Mouse (Mus musculus) myocyte (in vitro differentiated cells): Measurements from ENCODE around the gene Baz1a. TPM values are rescaled to one million over a fixed set of nuclear protein-coding genes. Genes with fewer than 3 reads are reported as not detected.

Source experiments
- H3K27me3 ChIP-seq: one replicate; pipeline ENCODE4 v1.6.1; 2011; ENCODE audit not compliant: control insufficient read depth, insufficient read depth, insufficient read length
- H3K36me3 ChIP-seq: one replicate; pipeline ENCODE4 v1.6.1; 2011; ENCODE audit not compliant: control insufficient read depth, insufficient read depth
- H3K4me2 ChIP-seq: one replicate; pipeline ENCODE4 v1.6.1; 2011; ENCODE audit warnings: low read depth, control low read depth
- H3K4me3 ChIP-seq: one replicate; pipeline ENCODE4 v1.5.1; 2011; ENCODE audit warnings: mild to moderate bottlenecking, control low read depth, moderate library complexity
- H3K79me2 ChIP-seq: one replicate; pipeline ENCODE4 v1.6.1; 2011; ENCODE audit not compliant: control insufficient read depth, insufficient read depth
- H3ac ChIP-seq: one replicate; pipeline ENCODE4 v1.6.1; 2011; ENCODE audit not compliant: control insufficient read depth, insufficient read length
- CEBPB ChIP-seq: IDR thresholded peaks from 2 replicates; pipeline ENCODE4 v1.6.1; 2011; ENCODE audit warnings: mild to moderate bottlenecking, moderate library complexity; ENCODE audit not compliant: poor library complexity, insufficient read depth, severe bottlenecking
- E2F4 ChIP-seq: IDR thresholded peaks from one replicate; pipeline ENCODE4 v1.6.1; 2011; ENCODE audit warnings: mild to moderate bottlenecking, control low read depth, moderate library complexity; ENCODE audit not compliant: insufficient read depth
- MAX ChIP-seq: IDR thresholded peaks from one replicate; pipeline ENCODE4 v1.6.1; 2011; ENCODE audit warnings: low read depth, mild to moderate bottlenecking, control low read depth
- MYOD1 ChIP-seq, 3 experiments: IDR thresholded peaks; one replicate each; pipeline ENCODE4 v1.6.1; 2011; ENCODE audit warnings: control low read depth in 2 of 3, low read depth in 2 of 3, mild to moderate bottlenecking in 2 of 3, moderate library complexity in 1 of 3; ENCODE audit not compliant: insufficient read length in 2 of 3, control insufficient read depth in 1 of 3
- MYOG ChIP-seq, 3 experiments: IDR thresholded peaks; one replicate each; pipeline ENCODE4 v1.6.1; 2011; ENCODE audit warnings: control low read depth in 2 of 3, low read depth in 2 of 3, mild to moderate bottlenecking in 2 of 3; ENCODE audit not compliant: insufficient read length in 2 of 3, control insufficient read depth in 1 of 3, insufficient read depth in 1 of 3
- POLR2A ChIP-seq: IDR thresholded peaks from one replicate; pipeline ENCODE4 v1.6.1; 2011; ENCODE audit warnings: low read depth, mild to moderate bottlenecking, control low read depth, moderate library complexity; ENCODE audit not compliant: insufficient read length
- POLR2AphosphoS2 ChIP-seq: IDR thresholded peaks from one replicate; pipeline ENCODE4 v1.6.1; 2011; ENCODE audit warnings: low read depth, control low read depth; ENCODE audit not compliant: insufficient read length
- REST ChIP-seq: IDR thresholded peaks from one replicate; pipeline ENCODE4 v1.6.1; 2011; ENCODE audit warnings: mild to moderate bottlenecking, control low read depth, moderate library complexity; ENCODE audit not compliant: insufficient read depth, insufficient read length
- SRF ChIP-seq: IDR thresholded peaks from one replicate; pipeline ENCODE4 v1.6.1; 2011; ENCODE audit warnings: low read depth; ENCODE audit not compliant: control insufficient read depth, insufficient read length
- TCF12 ChIP-seq: IDR thresholded peaks from one replicate; pipeline ENCODE4 v1.6.1; 2011; ENCODE audit warnings: mild to moderate bottlenecking, control low read depth; ENCODE audit not compliant: poor library complexity, insufficient read depth, severe bottlenecking
- TCF3 ChIP-seq: IDR thresholded peaks from one replicate; pipeline ENCODE4 v1.6.1; 2011; ENCODE audit warnings: low read depth, control low read depth; ENCODE audit not compliant: insufficient read length
- USF1 ChIP-seq: IDR thresholded peaks from one replicate; pipeline ENCODE4 v1.6.1; 2011; ENCODE audit warnings: low read depth, mild to moderate bottlenecking, control low read depth, moderate library complexity
- polyA plus RNA-seq: library from polyadenylated mRNA; unstranded; fragments of >200 nt; fragmentation: generic; extraction: Trizol; gene quantifications from one replicate; pipeline ENCODE4 v1.2.1, GENCODE M21; 2012; ENCODE audit warnings: missing spikeins

Baz1a gene
- polyA plus RNA-seq, 1 experiment, result 7.6 TPM

DNA sequence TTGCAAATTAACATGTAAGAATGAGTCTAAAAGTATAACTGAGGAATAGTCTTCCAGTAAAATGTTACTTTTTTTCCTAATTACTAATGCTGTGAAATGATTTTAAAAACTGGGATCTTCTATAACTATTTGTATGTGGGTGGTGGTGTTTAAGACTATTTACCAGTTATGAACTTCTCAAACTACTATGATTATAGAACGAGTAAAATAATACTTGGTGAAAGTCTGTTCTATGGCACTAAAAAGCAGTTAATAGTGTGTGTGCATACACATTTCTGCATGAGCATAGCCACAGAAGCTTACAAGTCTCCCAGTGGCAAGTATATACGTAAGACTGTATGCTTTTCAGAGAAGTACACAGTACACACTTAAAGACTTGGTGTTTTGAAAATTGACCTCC is 27.0 kb downstream of the Baz1a start:
- H3ac ChIP-seq, result no peak overlapping the region
- peaks cover 27% of the 10 kb centered on the region for H3K79me2 ChIP-seq
- H3K4me3 ChIP-seq, result peak overlapping the region; percentile 52
- H3K27me3 ChIP-seq, result no peaks in the 10 kb centered on the region
- no peaks in the 10 kb centered on the region for H3K36me3 ChIP-seq
- TF ChIP-seq TCF12, result no peak
- TF ChIP-seq TCF3, result no peak
- no peak for TF ChIP-seq MYOD1 (IDR thresholded peaks at IDR 0.05; ENCODE audit: control insufficient read depth in 1 of 3, insufficient read length in 2 of 3, low read depth in 2 of 3)
- no peak for TF ChIP-seq E2F4
- no peak for TF ChIP-seq USF1
- TF ChIP-seq POLR2AphosphoS2, result no peak
- no peak for TF ChIP-seq POLR2A
- TF ChIP-seq CEBPB, result no peak
- no peak for TF ChIP-seq MYOG (IDR thresholded peaks at IDR 0.05; ENCODE audit: control insufficient read depth in 1 of 3, insufficient read depth in 1 of 3, insufficient read length in 2 of 3, low read depth in 2 of 3)
- no peak for TF ChIP-seq REST
- TF ChIP-seq MAX, result no peak
- H3K4me2 ChIP-seq, result peak overlapping the region; percentile 90

DNA sequence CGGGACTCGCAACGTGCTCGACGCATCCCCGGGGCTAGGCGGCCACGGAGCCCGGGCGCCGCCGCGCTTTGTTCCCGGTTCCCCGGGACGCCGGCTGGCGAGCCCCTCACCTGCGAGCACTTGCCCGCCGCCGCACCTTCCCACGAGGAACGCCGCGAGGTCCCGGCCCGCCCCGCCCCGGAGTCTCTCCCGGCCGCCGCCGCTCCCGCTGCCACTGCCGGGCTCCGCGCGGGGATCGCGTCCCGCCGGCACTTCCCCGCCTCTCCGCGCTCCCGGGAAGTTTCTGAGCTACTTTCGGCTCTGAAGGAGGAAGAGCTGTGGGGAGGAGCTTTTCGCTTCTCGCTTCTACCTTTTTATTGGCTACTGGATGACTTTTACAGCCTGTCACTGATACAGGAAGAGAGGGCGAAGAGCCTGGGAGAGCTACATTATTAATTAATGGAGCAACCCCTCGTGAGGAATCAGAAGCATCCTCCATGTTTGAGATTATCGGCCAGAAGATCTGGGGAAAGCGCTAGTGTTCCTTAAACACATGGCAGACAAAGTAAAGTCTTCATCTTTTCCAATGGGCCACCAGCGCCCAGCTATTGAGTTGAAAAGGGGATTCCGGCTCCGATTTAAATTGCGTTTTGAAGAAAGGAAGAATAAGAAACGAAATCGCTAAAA is 28.0 kb downstream of the Baz1a start, which contains the start of gene Gm20403:
Gm20403 (minus strand) TSS at position 478 of the 666 bp plus-strand sequence.
- Histone ChIP-seq H3K4me3 (peak within 1 kb of the TSS; percentile 52), H3K4me2 (peak within 1 kb of the TSS; percentile 90), H3K36me3 (peaks cover 5% of the 10 kb centered on the region), H3K79me2 (peaks cover 36% of the 10 kb centered on the region), H3ac (peak within 1 kb of the TSS; percentile 76), H3K27me3 (no peaks in the 10 kb centered on the region)
- TF ChIP-seq MYOD1 (IDR thresholded peaks at IDR 0.05; ENCODE audit: control insufficient read depth in 1 of 3, insufficient read length in 2 of 3, low read depth in 2 of 3) (no peak), POLR2A (peak; percentile 82), POLR2AphosphoS2 (peak; percentile 79)

DNA sequence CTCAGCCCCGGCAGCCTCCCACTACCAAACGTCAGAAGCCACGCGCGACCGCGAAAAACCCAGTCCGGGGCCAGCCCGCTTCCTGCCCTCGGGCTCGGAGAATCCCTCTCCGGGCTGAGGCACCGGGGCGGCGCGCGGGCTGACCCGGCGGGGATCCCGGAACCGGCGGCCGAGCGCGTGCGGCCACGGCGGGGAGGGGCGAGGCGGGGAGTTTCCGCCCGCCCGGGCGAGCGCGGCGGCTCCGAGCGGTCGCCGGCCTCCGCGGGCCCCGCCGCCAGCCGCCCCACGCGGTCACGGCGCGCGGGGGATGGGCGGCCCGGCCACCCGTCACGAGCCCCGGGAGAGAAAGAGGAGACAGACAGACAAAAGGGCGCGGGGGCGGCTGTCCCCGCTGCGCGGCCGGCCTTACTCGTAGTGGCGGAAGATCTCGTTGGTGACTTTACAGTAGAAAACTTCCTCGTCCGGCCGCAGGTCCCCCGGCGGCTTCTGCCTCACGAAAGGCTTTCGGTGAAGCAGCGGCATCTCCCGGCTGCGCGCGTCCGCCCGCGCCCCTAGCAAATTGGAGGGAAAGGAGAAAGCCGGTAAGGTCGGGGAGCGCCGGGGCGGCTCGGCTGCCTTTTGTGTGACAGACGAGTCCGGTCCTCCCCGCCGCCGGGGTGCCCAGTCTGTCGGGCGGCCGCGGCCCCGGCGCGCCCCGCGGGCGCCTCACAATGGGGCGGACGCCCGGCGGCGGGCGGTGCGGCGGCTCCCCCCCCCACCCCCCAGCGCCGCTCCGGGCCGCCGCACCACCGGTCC is 28.7 kb downstream of the Baz1a start:
- peak overlapping the region; percentile 76 for H3ac ChIP-seq
- H3K4me3 ChIP-seq, result peak overlapping the region; percentile 52
- TF ChIP-seq TCF3 (no peak), POLR2A (no peak), TCF12 (no peak), SRF (no peak), MYOG (IDR thresholded peaks at IDR 0.05; ENCODE audit: control insufficient read depth in 1 of 3, insufficient read depth in 1 of 3, insufficient read length in 2 of 3, low read depth in 2 of 3) (no peak), USF1 (no peak), REST (no peak), MYOD1 (IDR thresholded peaks at IDR 0.05; ENCODE audit: control insufficient read depth in 1 of 3, insufficient read length in 2 of 3, low read depth in 2 of 3) (no peak), CEBPB (no peak), POLR2AphosphoS2 (no peak), E2F4 (no peak), MAX (no peak)
- H3K36me3 ChIP-seq, result peaks cover 5% of the 10 kb centered on the region
- H3K4me2 ChIP-seq, result peak overlapping the region; percentile 77
- H3K27me3 ChIP-seq, result no peaks in the 10 kb centered on the region
- peaks cover 44% of the 10 kb centered on the region for H3K79me2 ChIP-seq

DNA sequence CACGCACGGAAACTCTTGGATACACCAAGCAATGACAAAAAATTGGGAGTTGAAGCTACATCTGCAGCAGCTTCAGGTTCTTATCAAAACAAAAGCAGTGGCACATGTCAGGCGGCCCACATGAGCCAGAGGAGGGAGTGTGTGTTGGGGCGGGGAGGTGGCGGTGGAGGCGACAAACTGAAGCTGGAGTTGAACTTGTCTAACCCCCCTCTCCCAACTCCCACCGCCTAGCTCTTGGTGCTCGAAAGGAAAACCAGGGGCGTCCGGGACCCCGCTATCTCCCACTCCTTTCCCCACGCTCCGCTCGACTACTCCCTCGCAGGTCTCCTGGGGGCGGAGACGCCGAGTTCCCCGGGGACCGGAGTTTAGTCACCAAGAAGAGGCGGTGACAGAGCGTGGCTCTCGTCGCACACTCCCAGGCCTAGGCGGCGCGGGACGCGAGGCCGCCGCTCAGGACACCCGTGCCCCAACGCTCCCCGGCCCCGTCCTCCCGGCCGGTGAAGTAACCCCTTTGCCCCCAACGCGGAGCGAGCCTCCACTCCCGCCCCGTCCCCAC is 29.4 kb downstream of the Baz1a start:
- Histone ChIP-seq H3K4me3 (peak overlapping the region; percentile 52), H3K4me2 (peak overlapping the region; percentile 77), H3K36me3 (peaks cover 5% of the 10 kb centered on the region), H3K27me3 (no peaks in the 10 kb centered on the region), H3ac (peak overlapping the region; percentile 76), H3K79me2 (peaks cover 50% of the 10 kb centered on the region)
- TF ChIP-seq USF1, result no peak
- TF ChIP-seq MYOD1 (IDR thresholded peaks at IDR 0.05; ENCODE audit: control insufficient read depth in 1 of 3, insufficient read length in 2 of 3, low read depth in 2 of 3), result peak in 1 of 3 experiments; percentile 13
- TF ChIP-seq POLR2A, result peak; percentile 74
- peak; percentile 54 for TF ChIP-seq POLR2AphosphoS2
